Mouse (Mus musculus) spleen, adult 2 months (tissue): Measurements from ENCODE around the gene Tdrd7.

Experiments
- CTCF ChIP-seq: fragments of 200-500 bp; IDR thresholded peaks from 2 replicates; pipeline ENCODE4 v1.5.1; 2011; ENCODE audit warnings: mild to moderate bottlenecking, inconsistent platforms; ENCODE audit not compliant: insufficient read depth, insufficient read length, insufficient replicate concordance; ENCODE audit errors: extremely low read depth
- POLR2A ChIP-seq: fragments of 200-500 bp; IDR thresholded peaks from 2 replicates; pipeline ENCODE4 v1.6.1; 2011; ENCODE audit warnings: low read depth, low read length, inconsistent platforms

- TF ChIP-seq POLR2A (no peak), CTCF (no peak)
These were observed 99.8 kb downstream of the Tdrd7 start for GRCm38 (mm10) chr4:46064961-46065360.
